8 mouse cellular contexts compared by ENCODE assay signal in the genomic region with DNA sequence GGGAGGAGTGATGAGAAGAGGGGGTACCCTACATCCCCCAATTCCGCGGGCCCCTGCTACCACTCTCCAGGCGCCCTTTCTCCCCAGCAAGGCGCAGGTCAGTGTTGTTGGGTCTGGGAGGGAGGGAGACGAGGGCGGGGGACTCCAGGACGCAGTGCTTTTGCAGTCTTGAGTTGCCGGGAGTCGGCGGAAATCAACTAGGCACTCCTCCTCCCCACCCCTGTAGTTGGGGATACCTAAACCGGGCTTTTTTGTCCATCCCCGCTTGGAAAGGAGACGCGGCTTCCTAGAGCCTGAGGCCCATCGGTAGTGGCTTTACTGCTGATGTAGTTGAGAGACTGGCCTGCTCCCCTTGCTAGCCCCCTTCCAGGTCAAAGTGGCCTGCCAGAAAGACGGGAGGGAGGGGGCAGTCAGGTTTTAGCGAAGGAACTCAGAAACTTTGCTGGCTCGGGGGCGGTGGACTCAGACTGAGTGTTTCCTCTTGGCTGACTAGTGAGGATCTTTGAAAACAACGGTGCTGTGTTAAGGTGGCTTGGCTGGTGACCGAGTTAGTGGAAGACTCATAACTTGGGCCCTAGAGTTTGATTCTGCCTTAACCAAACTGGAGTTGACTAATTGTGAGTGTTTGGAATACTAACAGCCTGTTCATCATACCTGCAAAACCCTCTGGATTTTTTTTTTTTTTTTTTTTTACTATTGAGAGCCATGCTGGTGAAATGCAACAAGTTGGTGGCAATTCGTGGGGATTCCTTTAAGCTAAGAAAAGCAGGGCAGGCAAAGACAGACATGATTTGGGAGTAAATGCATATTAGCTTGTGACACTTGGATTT. TPM values are rescaled to one million over a fixed set of nuclear protein-coding genes. Genes with fewer than 3 reads are reported as not detected.
A peak's percentile ranks its signal among the peaks of the same experiment; 100 is the strongest.
DNase-seq lines count a peak whose midpoint lies in the region; ATAC-seq and TF ChIP-seq lines count a peak whose summit lies in the region.

No protein-coding gene starts in this region.

- H3K9me3 ChIP-seq in G1E (replicated peaks): no peaks in the 10 kb centered on the region
- no peaks in the 10 kb centered on the region for H3K9me3 ChIP-seq in hindbrain, embryonic 10.5 days
- no peaks in the 10 kb centered on the region for H3K9me3 ChIP-seq in liver, embryonic 16.5 days (replicated peaks; ENCODE audit: control insufficient read depth, low read length)

- H3K27me3 ChIP-seq in G1E (ENCODE audit: insufficient read depth, low read length): peaks cover 13% of the 10 kb centered on the region
- H3K27me3 ChIP-seq in hindbrain, embryonic 10.5 days (ENCODE audit: insufficient read depth, poor library complexity, severe bottlenecking): peaks cover 9% of the 10 kb centered on the region; the same call in 1 of the 2 replicates
- no peaks in the 10 kb centered on the region for H3K27me3 ChIP-seq in liver, embryonic 16.5 days (ENCODE audit: control insufficient read depth, insufficient read depth, low read depth, low read length)
- H3K27me3 ChIP-seq in small intestine, adult 2 months (ENCODE audit: control insufficient read depth, insufficient read depth, low read length): no peaks in the 10 kb centered on the region

- H3K4me2 ChIP-seq in liver, embryonic 16.5 days (ENCODE audit: low read depth, low read length): peak overlapping the region; percentile 94

- no peak for TF ChIP-seq CTCF in G1E (IDR thresholded peaks at IDR 0.05; ENCODE audit: low read depth, low read length)
- no peak for TF ChIP-seq CTCF in small intestine, adult 2 months (IDR thresholded peaks at IDR 0.05; ENCODE audit: extremely low read depth, insufficient read length, insufficient replicate concordance, low read depth, low read length)

- peak overlapping the region; percentile 56 for H3K9ac ChIP-seq in liver, embryonic 16.5 days (ENCODE audit: low read depth, low read length)

- H3K27ac ChIP-seq in hindbrain, embryonic 10.5 days: peak overlapping the region; percentile 94
- H3K27ac ChIP-seq in liver, embryonic 16.5 days (ENCODE audit: low read length): no peak overlapping the region
- peak overlapping the region; percentile 84 for H3K27ac ChIP-seq in small intestine, adult 2 months (ENCODE audit: insufficient read depth, low read depth, low read length)

- 2% methylated on average over 22 of the region's 22 CpGs for WGBS in hindbrain, embryonic 10.5 days
- 3% methylated on average over 22 of the region's 22 CpGs for WGBS in liver, embryonic 16.5 days (ENCODE audit: insufficient replicate concordance)
- WGBS in small intestine, adult 2 months: 2% methylated on average over 22 of the region's 22 CpGs

- peak; percentile 23 for DNase-seq in layer of hippocampus, adult 9-11 months
- no peak for DNase-seq in layer of hippocampus, postnatal 14 days (ENCODE audit: low spot score in 2 of 2)
- DNase-seq in G1E (ENCODE audit: low spot score): peak; percentile 77
- DNase-seq in hindbrain, embryonic 10.5 days (ENCODE audit: low spot score): no peak
- DNase-seq in adrenal gland, adult 8-10 months: no peak

- peaks cover 39% of the 10 kb centered on the region for H3K36me3 ChIP-seq in G1E (replicated peaks)
- peaks cover 37% of the 10 kb centered on the region for H3K36me3 ChIP-seq in hindbrain, embryonic 10.5 days
- H3K36me3 ChIP-seq in liver, embryonic 16.5 days (ENCODE audit: control insufficient read depth, insufficient read depth): no peaks in the 10 kb centered on the region
- no peaks in the 10 kb centered on the region; the same call in 1 of the 2 replicates for H3K36me3 ChIP-seq in small intestine, adult 2 months (ENCODE audit: control insufficient read depth, insufficient read depth, low read length)

- peak; percentile 15; the same call in 1 of the 2 replicates for ATAC-seq in G1E (ENCODE audit: extremely low read depth, insufficient number of reproducible peaks, low FRiP score, poor library complexity, severe bottlenecking)
- peak; percentile 20 for ATAC-seq in common myeloid progenitor, adult 5-6 weeks (replicated peaks; ENCODE audit: low read depth, poor library complexity, severe bottlenecking)
- peak; percentile 50 for ATAC-seq in liver, embryonic 16.5 days (ENCODE audit: low read depth)

- H3K4me1 ChIP-seq in G1E (ENCODE audit: insufficient read depth, low read depth, low read length): peaks cover 35% of the 10 kb centered on the region
- H3K4me1 ChIP-seq in hindbrain, embryonic 10.5 days (replicated peaks): peaks cover 55% of the 10 kb centered on the region
- H3K4me1 ChIP-seq in liver, embryonic 16.5 days (ENCODE audit: control insufficient read depth, low read depth, low read length): peaks cover 10% of the 10 kb centered on the region
- H3K4me1 ChIP-seq in small intestine, adult 2 months (ENCODE audit: control insufficient read depth, insufficient read depth, insufficient read length, low read length): no peaks in the 10 kb centered on the region

- H3K4me3 ChIP-seq in G1E (ENCODE audit: low read depth, low read length): peak overlapping the region; percentile 78
- H3K4me3 ChIP-seq in hindbrain, embryonic 10.5 days: peak overlapping the region; percentile 88
- H3K4me3 ChIP-seq in liver, embryonic 16.5 days (ENCODE audit: low read depth, low read length): peak overlapping the region; percentile 66
- peak overlapping the region; percentile 95 for H3K4me3 ChIP-seq in small intestine, adult 2 months (ENCODE audit: low read depth, low read length)

- TF ChIP-seq POLR2A in small intestine, adult 2 months (IDR thresholded peaks at IDR 0.05; ENCODE audit: low read depth, low read length): no peak

RNA-seq across cellular contexts. Expression of a gene that starts 1.2 kb away (rescaled TPM):
- 10 to 100 TPM; 69.0 to 70.9 TPM for total RNA-seq in layer of hippocampus, postnatal 14 days (2021)
- total RNA-seq in G1E (2014; fragmentation: Nextera tagmentation) (11.8 and 21.0 TPM in 2 replicates), G1E (2017) (6.8 and 7.1 TPM in 2 replicates)
- polyA plus RNA-seq in G1E (2012): 7.2 and 7.8 TPM in 2 replicates
- total RNA-seq in common myeloid progenitor, adult 5-6 weeks (2017): 6.7 and 7.8 TPM in 2 replicates
- 8.9 and 10.7 TPM in 2 replicates for polyA plus RNA-seq in hindbrain, embryonic 10.5 days (2016; fragmentation: Nextera tagmentation; extraction: Ambion mirVana)
- 1.0 and 1.2 TPM in 2 replicates for polyA plus RNA-seq in liver, embryonic 16.5 days (2015; fragmentation: Nextera tagmentation; extraction: Ambion mirVana)
- polyA plus RNA-seq in small intestine, adult 2 months (2012; rRNA removed): 15.0 and 20.1 TPM in 2 replicates
- total RNA-seq in adrenal gland, adult 8-10 months (2022): 10 to 100 TPM; 49.1 to 57.2 (median 53.0) TPM

RNA-seq across cellular contexts. Expression of a gene that starts 31.3 kb away (rescaled TPM):
- 1 to 10 TPM in 1 of 2 experiments, under 1 TPM in 1; 0.67 to 1.1 TPM for total RNA-seq in layer of hippocampus, postnatal 14 days (2021)
- not detected in 2 replicates for total RNA-seq in G1E (2014; fragmentation: Nextera tagmentation)
- total RNA-seq in G1E (2017): 0.06 and 0.16 TPM in 2 replicates
- polyA plus RNA-seq in G1E (2012): not detected in 2 replicates
- total RNA-seq in common myeloid progenitor, adult 5-6 weeks (2017): not detected in 2 replicates
- 1.4 and 2.2 TPM in 2 replicates for polyA plus RNA-seq in hindbrain, embryonic 10.5 days (2016; fragmentation: Nextera tagmentation; extraction: Ambion mirVana)
- 5.4 and 6.4 TPM in 2 replicates for polyA plus RNA-seq in liver, embryonic 16.5 days (2015; fragmentation: Nextera tagmentation; extraction: Ambion mirVana)
- polyA plus RNA-seq in small intestine, adult 2 months (2012; rRNA removed): 8.3 and 33.0 TPM in 2 replicates
- 10 to 100 TPM in 2 of 4 experiments, 1 to 10 TPM in 2; 6.2 to 15.0 (median 10.6) TPM for total RNA-seq in adrenal gland, adult 8-10 months (2022)

RNA-seq across cellular contexts. Expression of a gene that starts 38.5 kb away (rescaled TPM):
- total RNA-seq in layer of hippocampus, postnatal 14 days (2021): 1 to 10 TPM; 7.7 to 9.4 TPM
- not detected in 2 replicates for total RNA-seq in G1E (2014; fragmentation: Nextera tagmentation)
- total RNA-seq in G1E (2017): 0.58 TPM in 1 of 2 replicates, not detected in the other
- polyA plus RNA-seq in G1E (2012): not detected in 2 replicates
- 20.0 and 27.5 TPM in 2 replicates for total RNA-seq in common myeloid progenitor, adult 5-6 weeks (2017)
- polyA plus RNA-seq in hindbrain, embryonic 10.5 days (2016; fragmentation: Nextera tagmentation; extraction: Ambion mirVana): 9.2 and 10.8 TPM in 2 replicates
- polyA plus RNA-seq in liver, embryonic 16.5 days (2015; fragmentation: Nextera tagmentation; extraction: Ambion mirVana): 9.4 and 10.0 TPM in 2 replicates
- polyA plus RNA-seq in small intestine, adult 2 months (2012; rRNA removed): 10.3 and 12.4 TPM in 2 replicates
- total RNA-seq in adrenal gland, adult 8-10 months (2022): 10 to 100 TPM; 15.0 to 28.6 (median 22.0) TPM

Comparison
In these comparisons a context has a peak if more than half of its experiments do, and no peak if none do; other contexts are left out.
1. DNase-seq: peak in layer of hippocampus, adult 9-11 months (single experiment) and G1E (single experiment); none in layer of hippocampus, postnatal 14 days (0 of 2), hindbrain, embryonic 10.5 days (single experiment) and adrenal gland, adult 8-10 months (single experiment).
2. RNA of a gene that starts 38.5 kb away (total RNA-seq): 15.0 to 28.6 TPM in adrenal gland, adult 8-10 months, 20.0 to 27.5 TPM in common myeloid progenitor, adult 5-6 weeks and 7.7 to 9.4 TPM in layer of hippocampus, postnatal 14 days; 0.58 TPM in G1E; every median in the first group is over 4 times any median in the second.
3. Peak in every context shown above with its lines, with median percentiles within 50 percentile points of each other: ATAC-seq and H3K4me3 ChIP-seq.